Mouse (Mus musculus) G1E (cell line): ENCODE results near the gene Upf3a. TPM values are rescaled to one million over a fixed set of nuclear protein-coding genes. Genes with fewer than 3 reads are reported as not detected.
A peak's percentile ranks its signal among the peaks of the same experiment; 100 is the strongest.
"Not testable (repeated sequence)": the region's sequence is repeated elsewhere in the genome, so short reads cannot be mapped to it uniquely, and the experiment has no call there.

Experiments
- ATAC-seq: 2 replicates; pipeline ENCODE4 v1.8.0; 2016; ENCODE audit warnings: mild to moderate bottlenecking; ENCODE audit not compliant: insufficient number of reproducible peaks, poor library complexity, low FRiP score, severe bottlenecking; ENCODE audit errors: extremely low read depth
- DNase-seq: peaks from one replicate; pipeline ENCODE4 v3.0.0; 2012; ENCODE audit warnings: low spot score
- H3K27me3 ChIP-seq: 2 replicates; pipeline ENCODE4 v1.6.1; 2012; ENCODE audit warnings: mild to moderate bottlenecking, low read length, inconsistent platforms; ENCODE audit not compliant: insufficient read depth
- H3K36me3 ChIP-seq: replicated peaks from 2 replicates; pipeline ENCODE3; 2012; ENCODE audit warnings: mild to moderate bottlenecking, inconsistent platforms
- H3K4me1 ChIP-seq: 2 replicates; pipeline ENCODE4 v1.6.1; 2012; ENCODE audit warnings: low read depth, low read length, inconsistent platforms, mixed read lengths; ENCODE audit not compliant: insufficient read depth
- H3K4me3 ChIP-seq: 2 replicates; pipeline ENCODE4 v1.5.1; 2012; ENCODE audit warnings: low read depth, mild to moderate bottlenecking, inconsistent platforms, low read length, moderate library complexity, mixed read lengths
- H3K9me3 ChIP-seq: replicated peaks from 2 replicates; pipeline ENCODE4 v1.6.1; 2012; ENCODE audit warnings: inconsistent platforms
- CTCF ChIP-seq: IDR thresholded peaks from 2 replicates; pipeline ENCODE4 v1.5.1; 2012; ENCODE audit warnings: low read depth, low read length, inconsistent platforms, mixed read lengths
- GATA1 ChIP-seq: IDR thresholded peaks from 2 replicates; pipeline ENCODE4 v1.6.1; 2012; ENCODE audit warnings: borderline replicate concordance, low read length, inconsistent platforms, mixed read lengths
- GATA2 ChIP-seq: IDR thresholded peaks from 2 replicates; pipeline ENCODE4 v1.6.1; 2012; ENCODE audit warnings: low read depth, low read length, inconsistent platforms, borderline replicate concordance
- POLR2AphosphoS5 ChIP-seq: IDR thresholded peaks from 2 replicates; pipeline ENCODE4 v1.6.1; 2012; ENCODE audit warnings: low read depth, low read length, inconsistent platforms; ENCODE audit not compliant: insufficient replicate concordance
- TAL1 ChIP-seq: conservative IDR thresholded peaks from 2 replicates; pipeline ENCODE4 v1.6.1; 2012; ENCODE audit warnings: low read depth, low read length, inconsistent platforms, mixed read lengths
- polyA plus RNA-seq: library from polyadenylated mRNA; stranded (reverse); fragments of >175 nt; gene quantifications from 2 replicates; pipeline ENCODE4 v1.2.3, GENCODE M21; 2012
- total RNA-seq, 2 experiments: library from RNA; stranded (forward) in 1 of 2; stranded (reverse) in 1 of 2; fragments of 200-1000 nt in 1 of 2; fragments of >200 nt in 1 of 2; fragmentation: Nextera tagmentation in 1 of 2; gene quantifications; 2 replicates each; pipeline ENCODE4 v1.2.3; 2014 to 2017

Gene Upf3a
- total RNA-seq (2014; fragmentation: Nextera tagmentation) (13.3 and 18.0 TPM in 2 replicates), total RNA-seq (2017) (21.3 and 21.5 TPM in 2 replicates), polyA plus RNA-seq (31.4 and 34.9 TPM in 2 replicates)

GRCm38 (mm10) chr8:13785250-13785763, at the start of gene Upf3a:
Gene Upf3a, plus strand, starts transcription at chr8:13785615.
- Histone ChIP-seq H3K4me1 (peaks cover 29% of the 10 kb centered on the region), H3K27me3 (no peaks in the 10 kb centered on the region), H3K36me3 (peaks cover 50% of the 10 kb centered on the region), H3K4me3 (peak within 1 kb of the TSS; percentile 86), H3K9me3 (no peaks in the 10 kb centered on the region)
- TF ChIP-seq GATA1, result no peak
- peak; percentile 42; the same call in 1 of the 2 replicates for TF ChIP-seq CTCF
- TF ChIP-seq GATA2, result no peak
- 0 out of 2 replicates have a peak, but pooled peaks have one; percentile 47 for TF ChIP-seq POLR2AphosphoS5
- no peak for TF ChIP-seq TAL1
- DNase-seq (peak; percentile 87), ATAC-seq (peak; percentile 86)

- Histone ChIP-seq H3K4me3 (no peak overlapping the region), H3K27me3 (peaks cover 32% of the 10 kb centered on the region), H3K9me3 (no peaks in the 10 kb centered on the region), H3K4me1 (no peaks in the 10 kb centered on the region), H3K36me3 (no peaks in the 10 kb centered on the region)
- TF ChIP-seq POLR2AphosphoS5, result no peak
- TF ChIP-seq GATA2, result no peak
- TF ChIP-seq CTCF, result no peak
- TF ChIP-seq TAL1, result no peak
- no peak for TF ChIP-seq GATA1
- ATAC-seq (no peak), DNase-seq (no peak)
These were observed 45.1 kb upstream of the Upf3a start for GRCm38 (mm10) chr8:13740323-13740770.

GRCm38 (mm10) chr8:13740817-13741613, 44.4 kb upstream of the Upf3a start:
- Histone ChIP-seq H3K9me3 (no peaks in the 10 kb centered on the region), H3K36me3 (no peaks in the 10 kb centered on the region), H3K27me3 (peaks cover 31% of the 10 kb centered on the region), H3K4me3 (no peak overlapping the region), H3K4me1 (no peaks in the 10 kb centered on the region)
- ATAC-seq, result no peak
- TF ChIP-seq GATA1 (no peak), TAL1 (no peak), POLR2AphosphoS5 (no peak), GATA2 (no peak), CTCF (no peak)
- no peak for DNase-seq

- H3K36me3 ChIP-seq, H3K9me3 ChIP-seq, H3K4me1 ChIP-seq, H3K4me3 ChIP-seq, DNase-seq, ATAC-seq: not testable (repeated sequence)
- H3K27me3 ChIP-seq, result peaks cover 14% of the 10 kb centered on the region
These were observed 39.2 kb upstream of the Upf3a start for GRCm38 (mm10) chr8:13746212-13746611.

- no peak for ATAC-seq
- Histone ChIP-seq H3K4me1 (no peaks in the 10 kb centered on the region), H3K4me3 (no peak overlapping the region), H3K27me3 (peaks cover 12% of the 10 kb centered on the region), H3K36me3 (no peaks in the 10 kb centered on the region), H3K9me3 (no peaks in the 10 kb centered on the region)
- no peak for DNase-seq
- no peak for TF ChIP-seq POLR2AphosphoS5
These were observed 37.8 kb upstream of the Upf3a start for GRCm38 (mm10) chr8:13747626-13748025.

GRCm38 (mm10) chr8:13753680-13754079, 31.7 kb upstream of the Upf3a start:
- TF ChIP-seq GATA1 (no peak), GATA2 (no peak), POLR2AphosphoS5 (no peak), CTCF (peak; percentile 41), TAL1 (no peak)
- no peak for ATAC-seq
- Histone ChIP-seq H3K9me3 (no peaks in the 10 kb centered on the region), H3K4me1 (peaks cover 9% of the 10 kb centered on the region), H3K36me3 (no peaks in the 10 kb centered on the region), H3K27me3 (no peaks in the 10 kb centered on the region), H3K4me3 (no peak overlapping the region)
- DNase-seq, result no peak

GRCm38 (mm10) chr8:13756480-13756879, 28.9 kb upstream of the Upf3a start:
- Histone ChIP-seq H3K36me3 (peaks cover 24% of the 10 kb centered on the region), H3K4me1 (peaks cover 17% of the 10 kb centered on the region), H3K27me3 (no peaks in the 10 kb centered on the region), H3K9me3 (no peaks in the 10 kb centered on the region), H3K4me3 (no peak overlapping the region)
- TF ChIP-seq GATA1 (no peak), POLR2AphosphoS5 (no peak), CTCF (no peak), GATA2 (no peak), TAL1 (no peak)
- DNase-seq (no peak), ATAC-seq (no peak)
